Mouse (Mus musculus) E14TG2a.4 (cell line): ENCODE measurements at regions not wholly inside any gene's neighbourhood (a gene's known extent, or its start where the extent isn't known, plus 50 kb on each side); places are given as distances from the start of the nearest gene placed in this dataset.

Source experiments
- CTCF ChIP-seq: conservative IDR thresholded peaks from 2 replicates; pipeline ENCODE4 v1.5.1; 2014; ENCODE audit warnings: low read length
- NANOG ChIP-seq: IDR thresholded peaks from 2 replicates; pipeline ENCODE4 v1.6.1; 2014; ENCODE audit warnings: borderline replicate concordance, low read length, mixed read lengths
- POU5F1 ChIP-seq: IDR thresholded peaks from 2 replicates; pipeline ENCODE4 v1.6.1; 2014; ENCODE audit warnings: low read length, borderline replicate concordance

GRCm38 (mm10) chr16:29896393-29896792 is 167.8 kb upstream of the Hes1 start:
- TF ChIP-seq CTCF (no peak), NANOG (no peak), POU5F1 (no peak)
